Mouse (Mus musculus): ENCODE measurements at regions not wholly inside any gene's neighbourhood (a gene's known extent, or its start where the extent isn't known, plus 50 kb on each side); places are given as distances from the start of the nearest gene placed in this dataset.

- Histone ChIP-seq H3K4me1 (ENCODE audit: control insufficient read depth, insufficient read depth, low read length) (no peaks in the 10 kb centered on the region; the same call in 1 of the 2 replicates), H3K27ac (ENCODE audit: insufficient read depth, low read length) (no peak overlapping the region), H3K4me3 (ENCODE audit: insufficient read depth, low read length) (no peak overlapping the region)
- no peak for TF ChIP-seq POLR2A (IDR thresholded peaks at IDR 0.05; ENCODE audit: extremely low read depth, insufficient read depth, low read length)
- no peak for TF ChIP-seq CTCF (IDR thresholded peaks at IDR 0.05; ENCODE audit: extremely low read depth, insufficient read depth, low read length)
Measured at GRCm38 (mm10) chr13:5614186-5614737, 247.0 kb upstream of the Klf6 start.

GRCm38 (mm10) chr13:5614833-5615232, 246.4 kb upstream of the Klf6 start:
- no peaks in the 10 kb centered on the region; the same call in 1 of the 2 replicates for H3K4me1 ChIP-seq (ENCODE audit: control insufficient read depth, insufficient read depth, low read length)
- H3K27ac ChIP-seq (ENCODE audit: insufficient read depth, low read length): no peak overlapping the region
- TF ChIP-seq CTCF (IDR thresholded peaks at IDR 0.05; ENCODE audit: extremely low read depth, insufficient read depth, low read length) (no peak), POLR2A (IDR thresholded peaks at IDR 0.05; ENCODE audit: extremely low read depth, insufficient read depth, low read length) (no peak)
- no peak overlapping the region for H3K4me3 ChIP-seq (ENCODE audit: insufficient read depth, low read length)

DNA sequence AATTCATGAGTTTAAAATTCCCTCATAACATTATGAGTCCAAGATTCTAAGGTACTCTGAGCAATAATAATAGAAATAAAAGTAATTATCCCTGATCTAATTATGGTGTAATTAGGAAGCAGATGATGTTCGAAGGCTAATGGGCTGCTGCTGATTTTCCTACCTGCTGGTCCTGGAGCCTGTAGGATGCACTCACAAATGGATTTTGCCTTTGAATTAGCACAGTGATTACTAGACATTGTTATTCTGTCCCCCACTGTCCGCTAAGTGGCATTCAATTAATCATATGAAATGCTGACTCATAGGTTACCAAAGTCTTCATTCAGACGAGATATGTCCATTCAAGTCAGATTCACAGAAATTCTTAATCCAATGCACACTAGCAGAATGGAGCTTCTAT, 246.0 kb upstream of the Klf6 start:
- TF ChIP-seq POLR2A (IDR thresholded peaks at IDR 0.05; ENCODE audit: extremely low read depth, insufficient read depth, low read length): no peak
- no peak for TF ChIP-seq CTCF (IDR thresholded peaks at IDR 0.05; ENCODE audit: extremely low read depth, insufficient read depth, low read length)
- Histone ChIP-seq H3K27ac (ENCODE audit: insufficient read depth, low read length) (no peak overlapping the region), H3K4me3 (ENCODE audit: insufficient read depth, low read length) (no peak overlapping the region), H3K4me1 (ENCODE audit: control insufficient read depth, insufficient read depth, low read length) (no peaks in the 10 kb centered on the region; the same call in 1 of the 2 replicates)

GRCm38 (mm10) chr13:5628124-5628523, 233.2 kb upstream of the Klf6 start:
- H3K27ac ChIP-seq (ENCODE audit: insufficient read depth, low read length): no peak overlapping the region
- TF ChIP-seq POLR2A (IDR thresholded peaks at IDR 0.05; ENCODE audit: extremely low read depth, insufficient read depth, low read length): no peak
- TF ChIP-seq CTCF (IDR thresholded peaks at IDR 0.05; ENCODE audit: extremely low read depth, insufficient read depth, low read length): no peak
- no peaks in the 10 kb centered on the region for H3K4me1 ChIP-seq (ENCODE audit: control insufficient read depth, insufficient read depth, low read length)
- no peak overlapping the region for H3K4me3 ChIP-seq (ENCODE audit: insufficient read depth, low read length)

- TF ChIP-seq CTCF (IDR thresholded peaks at IDR 0.05; ENCODE audit: extremely low read depth, insufficient read depth, low read length): no peak
- no peak for TF ChIP-seq POLR2A (IDR thresholded peaks at IDR 0.05; ENCODE audit: extremely low read depth, insufficient read depth, low read length)
- H3K27ac ChIP-seq (ENCODE audit: insufficient read depth, low read length): no peak overlapping the region
- H3K4me3 ChIP-seq (ENCODE audit: insufficient read depth, low read length): no peak overlapping the region
- no peaks in the 10 kb centered on the region for H3K4me1 ChIP-seq (ENCODE audit: control insufficient read depth, insufficient read depth, low read length)
Measured at GRCm38 (mm10) chr13:5634960-5635359, 226.3 kb upstream of the Klf6 start.

- Histone ChIP-seq H3K4me1 (ENCODE audit: control insufficient read depth, insufficient read depth, low read length) (peaks cover 2% of the 10 kb centered on the region), H3K4me3 (ENCODE audit: insufficient read depth, low read length) (no peak overlapping the region), H3K27ac (ENCODE audit: insufficient read depth, low read length) (no peak overlapping the region)
- TF ChIP-seq POLR2A (IDR thresholded peaks at IDR 0.05; ENCODE audit: extremely low read depth, insufficient read depth, low read length) (no peak), CTCF (IDR thresholded peaks at IDR 0.05; ENCODE audit: extremely low read depth, insufficient read depth, low read length) (no peak)
Measured at GRCm38 (mm10) chr13:5641743-5642510, 219.4 kb upstream of the Klf6 start.

- no peak for TF ChIP-seq CTCF (IDR thresholded peaks at IDR 0.05; ENCODE audit: extremely low read depth, insufficient read depth, low read length)
- H3K4me3 ChIP-seq (ENCODE audit: insufficient read depth, low read length): no peak overlapping the region
- no peak overlapping the region for H3K27ac ChIP-seq (ENCODE audit: insufficient read depth, low read length)
Measured at GRCm38 (mm10) chr13:5648276-5648675, 213.0 kb upstream of the Klf6 start.

GRCm38 (mm10) chr13:5657556-5657955, 203.7 kb upstream of the Klf6 start:
- Histone ChIP-seq H3K27ac (ENCODE audit: insufficient read depth, low read length) (no peak overlapping the region), H3K4me1 (ENCODE audit: control insufficient read depth, insufficient read depth, low read length) (no peaks in the 10 kb centered on the region), H3K4me3 (ENCODE audit: insufficient read depth, low read length) (no peak overlapping the region)
- no peak for TF ChIP-seq POLR2A (IDR thresholded peaks at IDR 0.05; ENCODE audit: extremely low read depth, insufficient read depth, low read length)
- TF ChIP-seq CTCF (IDR thresholded peaks at IDR 0.05; ENCODE audit: extremely low read depth, insufficient read depth, low read length): no peak

More at GRCm38 (mm10) chr13:5648276-5648675, 213.0 kb upstream of the Klf6 start:
- no peaks in the 10 kb centered on the region for H3K4me1 ChIP-seq (ENCODE audit: control insufficient read depth, insufficient read depth, low read length)

DNA sequence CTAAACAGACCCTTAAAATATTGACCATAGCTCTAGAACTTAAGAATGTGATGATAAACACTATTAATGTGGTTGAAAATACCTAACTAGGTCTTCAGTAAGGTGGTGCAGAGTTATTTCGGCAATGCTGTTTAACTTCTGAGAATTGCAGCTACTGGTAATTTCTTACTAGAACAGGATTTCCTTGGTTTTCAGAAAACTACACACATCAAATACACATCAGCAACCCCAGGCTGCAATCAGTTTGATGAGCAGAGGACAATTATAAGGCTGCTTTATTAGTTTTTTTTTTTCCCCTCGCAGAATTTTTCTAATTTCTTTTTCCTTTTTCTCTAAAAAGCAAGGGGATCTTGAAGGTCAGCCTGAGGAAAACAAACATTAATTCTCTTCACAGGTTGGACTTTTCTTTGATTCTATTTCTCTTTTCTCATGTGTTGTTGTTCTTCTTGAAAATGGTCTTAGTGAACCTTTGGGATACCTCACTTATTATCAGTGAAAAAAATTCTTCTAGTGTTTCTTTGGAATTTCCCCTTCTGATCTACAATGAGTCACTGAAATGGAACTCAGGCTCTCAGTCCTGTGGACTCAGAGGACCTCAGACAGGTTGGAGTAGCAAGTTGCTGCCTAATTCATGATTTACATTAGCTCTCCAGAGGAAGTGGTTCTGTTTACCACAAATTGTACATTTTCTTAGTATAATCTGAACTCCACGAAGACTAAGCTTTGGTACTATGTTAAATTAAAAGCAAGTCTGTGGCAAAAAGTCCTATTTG, 194.9 kb upstream of the Klf6 start:
- H3K27ac ChIP-seq (ENCODE audit: insufficient read depth, low read length): no peak overlapping the region
- TF ChIP-seq POLR2A (IDR thresholded peaks at IDR 0.05; ENCODE audit: extremely low read depth, insufficient read depth, low read length): no peak
- no peak for TF ChIP-seq CTCF (IDR thresholded peaks at IDR 0.05; ENCODE audit: extremely low read depth, insufficient read depth, low read length)

More for the DNA sequence above, 194.9 kb upstream of the Klf6 start:
- no peaks in the 10 kb centered on the region for H3K4me1 ChIP-seq (ENCODE audit: control insufficient read depth, insufficient read depth, low read length)
- H3K4me3 ChIP-seq (ENCODE audit: insufficient read depth, low read length): no peak overlapping the region
